Mouse (Mus musculus): ENCODE measurements around the gene Acp2. TPM values are rescaled to one million over a fixed set of nuclear protein-coding genes. Genes with fewer than 3 reads are reported as not detected.

The Acp2 gene
- polyA plus RNA-seq, 1 experiment from 2014 or later, result 20.4 TPM

DNA sequence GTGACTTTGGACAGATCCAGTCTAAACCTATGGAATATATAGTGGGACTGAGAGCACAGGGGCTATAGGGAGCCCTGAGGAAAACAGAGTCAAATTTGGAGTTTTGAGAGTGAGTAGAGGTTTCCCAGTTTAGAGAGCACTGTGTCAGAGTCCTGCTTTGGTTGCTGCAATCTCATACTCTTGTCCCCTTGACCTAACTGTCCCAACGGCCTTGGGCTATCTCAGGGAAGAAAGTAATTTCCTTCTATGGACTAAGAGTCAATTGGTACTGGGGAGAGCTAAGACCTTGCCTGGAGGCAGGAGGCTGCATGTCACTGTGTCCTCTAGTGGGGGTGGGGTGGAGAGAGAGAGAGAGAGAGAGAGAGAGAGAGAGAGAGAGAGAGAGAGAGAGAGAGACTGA lies 56.1 kb downstream of the Acp2 start:
- no peak for ATAC-seq
- peaks cover 22% of the 10 kb centered on the region for H3K4me1 ChIP-seq (ENCODE audit: control insufficient read depth, insufficient read depth, low read length)
- no peak overlapping the region for H3K9ac ChIP-seq (ENCODE audit: low read depth, low read length)
- no peak overlapping the region for H3K4me2 ChIP-seq (ENCODE audit: low read depth, low read length)
- 47% methylated on average over 1 of the region's 1 CpGs for WGBS
- H3K36me3 ChIP-seq (ENCODE audit: control insufficient read depth, insufficient read depth, low read length), result 0 out of 2 replicates have a peak, but pooled peaks cover 2% of the 10 kb centered on the region
- H3K4me3 ChIP-seq (ENCODE audit: low read length), result no peak overlapping the region
- H3K27ac ChIP-seq (ENCODE audit: low read length), result no peak overlapping the region
- no peaks in the 10 kb centered on the region for H3K9me3 ChIP-seq (ENCODE audit: control insufficient read depth, low read length)
- peaks cover 2% of the 10 kb centered on the region; the same call in 1 of the 2 replicates for H3K27me3 ChIP-seq (replicated peaks; ENCODE audit: control insufficient read depth, insufficient read depth, low read length)

DNA sequence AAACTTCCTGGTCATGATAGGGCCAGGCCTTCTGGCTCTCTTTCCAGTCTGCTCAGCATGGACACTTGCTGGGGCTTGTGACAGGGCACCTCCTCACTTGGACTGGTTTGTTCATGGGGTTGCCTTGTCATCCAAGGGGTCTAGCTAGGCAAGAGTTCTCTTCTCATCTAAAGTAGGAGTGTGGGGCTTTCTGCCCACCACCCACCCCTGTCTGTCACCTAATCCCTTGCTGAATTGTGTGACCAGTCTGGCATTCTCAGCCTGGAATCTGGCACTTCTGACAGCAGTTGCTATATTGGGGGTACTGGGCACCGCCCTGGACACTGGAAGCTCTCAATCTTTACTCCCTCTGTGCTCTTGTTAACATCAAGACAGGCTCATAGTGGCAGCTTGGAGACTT lies 56.8 kb downstream of the Acp2 start:
- WGBS, result 97% methylated on average over 1 of the region's 1 CpGs
- ATAC-seq, result no peak
- H3K4me2 ChIP-seq (ENCODE audit: low read depth, low read length), result no peak overlapping the region

More for the DNA sequence above, 56.8 kb downstream of the Acp2 start:
- 0 out of 2 replicates have a peak, but pooled peaks cover 2% of the 10 kb centered on the region for H3K36me3 ChIP-seq (ENCODE audit: control insufficient read depth, insufficient read depth, low read length)
- no peaks in the 10 kb centered on the region for H3K9me3 ChIP-seq (ENCODE audit: control insufficient read depth, low read length)
- no peak overlapping the region for H3K27ac ChIP-seq (ENCODE audit: low read length)
- H3K4me3 ChIP-seq (ENCODE audit: low read length), result no peak overlapping the region
- H3K9ac ChIP-seq (ENCODE audit: low read depth, low read length), result no peak overlapping the region
- peaks cover 26% of the 10 kb centered on the region for H3K4me1 ChIP-seq (ENCODE audit: control insufficient read depth, insufficient read depth, low read length)
- H3K27me3 ChIP-seq (replicated peaks; ENCODE audit: control insufficient read depth, insufficient read depth, low read length), result peaks cover 2% of the 10 kb centered on the region; the same call in 1 of the 2 replicates

Other genes starting within 250 kb of the Acp2 start
- gene Rapsn, start 167.3 kb upstream of the Acp2 start, polyA plus RNA-seq (2015; fragmentation: Nextera tagmentation; extraction: Ambion mirVana), result 0.72 and 0.94 TPM in 2 replicates
- gene Psmc3, start 148.9 kb upstream of the Acp2 start, polyA plus RNA-seq (2015; fragmentation: Nextera tagmentation; extraction: Ambion mirVana), result 238 and 252 TPM in 2 replicates
- gene Slc39a13, start 132.5 kb upstream of the Acp2 start, polyA plus RNA-seq (2015; fragmentation: Nextera tagmentation; extraction: Ambion mirVana), result 30.2 and 32.3 TPM in 2 replicates
- gene Spi1, start 120.5 kb upstream of the Acp2 start, polyA plus RNA-seq (2015; fragmentation: Nextera tagmentation; extraction: Ambion mirVana), result 4.2 and 6.1 TPM in 2 replicates
- 0.06 TPM in 1 of 2 replicates, not detected in the other for gene Mybpc3, start 84.7 kb upstream of the Acp2 start, polyA plus RNA-seq (2015; fragmentation: Nextera tagmentation; extraction: Ambion mirVana)
- gene Madd, start 19.0 kb upstream of the Acp2 start, polyA plus RNA-seq (2015; fragmentation: Nextera tagmentation; extraction: Ambion mirVana), result 8.5 and 8.9 TPM in 2 replicates
- 21.8 and 24.2 TPM in 2 replicates for gene Nr1h3, start 51 bp upstream of the Acp2 start, polyA plus RNA-seq (2015; fragmentation: Nextera tagmentation; extraction: Ambion mirVana)
- gene Ddb2, start 34.1 kb downstream of the Acp2 start, polyA plus RNA-seq (2015; fragmentation: Nextera tagmentation; extraction: Ambion mirVana), result 14.4 and 15.2 TPM in 2 replicates
- gene Pacsin3, start 53.1 kb downstream of the Acp2 start, polyA plus RNA-seq (2015; fragmentation: Nextera tagmentation; extraction: Ambion mirVana), result 17.0 and 21.0 TPM in 2 replicates
- gene Arfgap2, start 62.1 kb downstream of the Acp2 start, polyA plus RNA-seq (2015; fragmentation: Nextera tagmentation; extraction: Ambion mirVana), result 68.4 and 73.1 TPM in 2 replicates
- 34.6 and 36.0 TPM in 2 replicates for gene 1110051M20Rik, start 241.8 kb downstream of the Acp2 start, polyA plus RNA-seq (2015; fragmentation: Nextera tagmentation; extraction: Ambion mirVana)

All from intestine, embryonic 16.5 days (tissue).